Mouse (Mus musculus) fibroblast of lung, adult 2 months (primary cell): Measurements from ENCODE around the gene Taf1d.
"Not testable (repeated sequence)": the region's sequence is repeated elsewhere in the genome, so short reads cannot be mapped to it uniquely, and the experiment has no call there.

Experiments used
- DNase-seq: peaks from one replicate; pipeline ENCODE4 v3.0.0-alpha.2; 2011; ENCODE audit warnings: low read depth

Gene Taf1d

DNA sequence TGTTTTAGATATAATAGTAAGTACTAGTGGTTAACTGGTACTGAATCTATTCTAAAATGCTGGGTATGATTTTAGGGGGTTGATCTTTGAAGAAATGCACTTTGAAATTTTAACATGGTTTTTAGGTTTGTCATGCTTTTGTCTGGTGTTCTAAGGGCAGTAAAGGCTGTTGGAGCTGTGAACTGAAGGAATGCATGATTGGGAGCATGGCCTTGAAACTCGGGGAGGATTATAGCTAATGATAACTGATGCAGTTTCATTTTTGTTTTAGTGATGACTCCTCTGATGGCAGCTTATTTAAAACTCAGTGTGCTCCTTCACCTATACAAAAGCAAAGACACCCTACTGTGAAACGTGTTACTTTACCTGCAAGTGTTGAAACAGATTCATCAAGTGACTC is 2.2 kb downstream of the Taf1d start:
- no peak for DNase-seq

DNA sequence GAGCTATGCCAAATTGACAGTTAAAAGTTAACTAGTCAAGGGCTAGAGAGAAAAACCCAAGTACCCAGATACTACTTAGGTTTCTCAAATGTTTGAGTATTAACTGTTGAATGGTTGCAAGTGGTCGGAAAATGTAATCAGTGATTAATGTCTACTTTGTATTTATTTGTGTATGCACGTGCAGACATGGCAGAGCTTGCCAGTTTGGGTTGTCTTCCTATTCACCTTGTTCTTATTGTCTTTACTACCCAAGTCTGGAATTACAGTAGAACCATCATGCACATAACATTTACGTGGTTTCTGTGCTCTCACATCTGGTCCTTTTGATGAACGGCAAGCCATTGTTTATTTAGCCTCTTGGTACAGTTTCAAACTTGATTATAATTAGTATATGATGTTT is 3.4 kb downstream of the Taf1d start:
- DNase-seq, result no peak

DNA sequence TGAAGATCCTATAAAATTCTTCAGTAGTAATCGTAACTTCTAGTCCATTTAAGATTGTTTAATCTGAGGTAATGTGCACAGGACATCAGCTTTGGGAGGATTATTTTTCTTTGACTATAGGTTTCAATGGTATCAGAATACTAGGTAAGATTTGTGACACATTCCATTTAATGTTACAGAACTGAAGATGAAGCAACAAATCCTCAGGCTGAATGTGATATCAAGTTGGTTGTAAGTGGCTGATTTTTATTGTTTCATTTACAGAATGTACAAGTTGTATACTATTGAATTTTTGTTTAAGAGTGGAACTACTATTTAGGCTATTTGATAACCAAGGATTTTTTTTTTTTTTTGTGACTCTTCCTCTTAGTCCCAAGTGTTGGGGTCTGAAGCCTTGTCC is 4.2 kb downstream of the Taf1d start:
- DNase-seq, result no peak

DNA sequence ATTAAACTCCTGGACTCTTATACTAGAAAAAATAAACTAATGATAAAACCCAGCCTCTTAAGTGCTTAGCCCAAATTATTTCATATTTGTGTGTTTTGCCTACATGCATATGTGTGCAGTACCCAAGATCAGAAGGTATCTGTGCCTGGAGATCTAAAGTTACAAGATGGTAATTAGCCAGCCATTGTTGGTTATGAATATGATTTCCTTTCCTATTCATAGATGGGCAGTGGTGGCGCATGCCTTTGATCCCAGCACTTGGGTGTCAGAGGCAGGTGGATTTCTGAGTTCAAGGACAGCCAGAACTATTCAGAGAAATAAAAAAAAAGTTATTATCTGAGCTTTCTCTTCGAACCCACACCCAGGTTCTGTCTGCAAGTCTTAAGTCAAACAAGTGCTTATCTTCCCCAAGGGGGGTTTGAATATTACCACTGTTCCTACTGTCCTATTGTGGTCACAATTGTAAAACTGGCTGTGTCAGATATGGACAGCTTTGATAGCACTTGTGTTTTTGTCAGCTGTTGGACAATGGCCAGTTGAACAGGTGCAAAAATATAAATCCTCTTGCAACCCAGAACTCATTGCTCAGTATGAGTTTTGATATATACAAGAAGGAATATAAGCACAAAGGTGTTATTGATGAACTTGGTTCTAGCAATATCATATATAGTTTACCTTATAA is 6.2 kb downstream of the Taf1d start:
- DNase-seq, result no peak

DNA sequence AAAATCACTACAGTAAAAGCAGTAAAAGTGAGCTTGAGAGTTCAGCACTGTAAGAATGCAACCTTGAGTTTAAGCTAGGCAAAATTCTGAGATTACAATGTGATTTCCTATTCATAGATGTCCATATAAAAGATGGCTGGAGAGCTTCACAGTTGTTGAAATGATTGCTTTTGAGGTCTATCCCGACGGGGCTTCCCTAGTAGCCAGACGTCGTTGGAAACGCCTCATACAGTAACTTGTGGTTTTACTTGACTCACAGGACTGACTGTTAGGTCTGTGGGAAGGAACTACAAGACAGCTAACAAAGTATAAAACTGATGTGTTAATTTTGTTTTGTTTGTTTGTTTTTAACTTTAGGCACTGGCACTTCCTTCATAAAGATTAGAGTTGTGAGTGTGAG is 7.6 kb downstream of the Taf1d start:
- no peak for DNase-seq

DNA sequence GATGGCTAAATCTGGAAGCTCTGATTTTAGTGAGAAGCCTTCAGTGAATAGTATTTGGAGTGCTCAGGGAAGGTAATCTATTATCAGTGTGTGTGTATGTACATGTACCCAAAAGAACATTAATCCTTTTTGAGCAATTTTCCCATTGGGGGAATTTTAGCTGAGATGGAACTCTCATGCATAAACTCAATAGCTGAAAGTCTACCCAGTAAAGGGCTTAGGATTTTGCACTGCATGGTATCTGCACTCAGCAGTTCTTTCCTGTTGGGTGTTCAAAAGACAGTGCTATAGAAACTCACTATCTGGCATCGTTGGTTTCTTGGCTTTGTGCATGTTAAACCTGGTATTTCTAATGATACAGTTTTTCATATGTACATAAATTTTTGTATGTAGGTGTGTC is 8.6 kb downstream of the Taf1d start:
- no peak for DNase-seq

DNA sequence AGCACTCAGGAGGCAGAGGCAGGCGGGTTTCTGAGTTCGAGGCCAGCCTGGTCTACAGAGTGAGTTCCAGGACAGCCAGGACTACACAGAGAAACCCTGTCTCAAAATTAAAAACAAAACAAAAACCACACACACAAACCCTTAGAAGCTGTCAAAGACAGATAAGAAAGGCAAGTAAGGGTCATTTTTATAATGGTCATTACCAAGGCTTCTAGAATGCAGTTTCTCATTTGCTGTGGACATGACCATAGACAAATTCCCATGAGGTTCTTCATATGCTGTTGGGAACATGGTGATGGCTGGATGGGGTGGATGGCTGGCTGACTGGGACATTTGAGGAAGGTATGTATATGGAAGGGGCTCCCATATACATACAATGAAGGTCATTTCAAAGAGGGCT is 10.3 kb downstream of the Taf1d start:
- DNase-seq, result not testable (repeated sequence)

DNA sequence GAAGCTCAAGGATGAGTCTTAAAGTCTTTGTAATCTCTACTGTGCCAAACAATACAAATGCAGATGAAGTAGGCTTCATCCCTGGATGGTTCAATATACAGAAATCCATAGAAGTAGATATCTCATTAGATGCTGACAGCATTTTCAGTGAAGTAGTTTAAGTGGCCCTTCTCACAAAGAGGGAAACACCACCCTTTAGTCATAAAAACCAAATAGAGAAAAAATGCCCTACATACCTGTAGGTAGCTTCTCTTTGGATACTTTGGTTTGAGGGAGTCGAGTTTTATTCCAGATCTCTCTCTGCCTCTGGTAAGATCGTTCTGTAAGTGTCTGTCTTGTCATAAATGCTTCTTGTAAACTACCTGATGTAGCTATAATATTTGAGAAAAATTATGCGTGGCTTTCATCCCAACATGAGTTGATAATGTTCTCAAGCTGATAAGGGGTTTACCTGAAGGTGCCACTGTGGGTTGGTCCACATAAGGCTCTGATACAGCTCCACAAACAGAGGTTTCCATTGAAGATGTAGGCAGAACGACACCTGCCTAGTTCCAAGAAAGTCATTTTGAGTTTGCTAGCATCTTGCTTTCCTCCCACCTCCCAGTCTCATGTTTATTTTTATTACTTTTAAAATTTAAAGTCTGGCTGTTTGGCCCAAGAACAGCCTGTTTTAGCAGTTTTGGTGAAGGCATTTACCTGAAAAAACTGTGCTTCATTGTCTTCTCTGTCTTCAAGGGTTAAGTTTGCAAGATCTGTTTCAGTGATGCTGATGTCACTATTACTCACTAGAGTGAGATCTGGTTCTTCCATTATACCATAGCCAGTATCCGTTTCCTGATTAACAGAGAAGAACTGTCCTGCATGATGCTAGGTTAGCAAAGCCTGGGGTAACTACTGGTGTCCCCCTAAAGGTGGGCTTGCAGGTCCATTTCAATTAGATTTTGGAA is 11.5 kb downstream of the Taf1d start:
- DNase-seq, result no peak

DNA sequence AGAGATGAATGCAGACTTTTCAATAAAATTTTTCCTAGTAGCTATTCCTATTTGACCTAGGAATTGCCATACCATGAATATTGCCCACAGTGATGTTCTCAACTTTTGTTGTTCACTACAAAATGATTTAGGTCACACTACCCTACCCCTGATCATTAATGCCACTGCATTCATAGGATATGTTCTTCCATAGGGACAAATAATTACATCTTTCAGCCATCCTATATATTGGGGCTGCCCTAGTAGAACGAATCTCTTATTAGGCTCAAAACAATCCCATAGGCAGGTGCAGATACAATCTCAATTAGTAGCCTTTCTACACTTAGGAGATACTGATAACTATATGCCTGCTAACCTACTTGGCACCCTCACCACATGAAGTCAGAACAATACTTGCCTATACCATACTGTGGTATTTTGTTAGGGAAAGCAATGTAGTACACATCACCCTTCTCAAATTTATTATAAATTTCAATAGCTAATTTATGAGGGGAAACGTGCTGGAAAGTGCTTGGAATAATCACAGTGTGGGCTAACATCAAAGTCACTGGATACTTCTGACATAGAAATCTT is 12.2 kb downstream of the Taf1d start:
- DNase-seq, result no peak

DNA sequence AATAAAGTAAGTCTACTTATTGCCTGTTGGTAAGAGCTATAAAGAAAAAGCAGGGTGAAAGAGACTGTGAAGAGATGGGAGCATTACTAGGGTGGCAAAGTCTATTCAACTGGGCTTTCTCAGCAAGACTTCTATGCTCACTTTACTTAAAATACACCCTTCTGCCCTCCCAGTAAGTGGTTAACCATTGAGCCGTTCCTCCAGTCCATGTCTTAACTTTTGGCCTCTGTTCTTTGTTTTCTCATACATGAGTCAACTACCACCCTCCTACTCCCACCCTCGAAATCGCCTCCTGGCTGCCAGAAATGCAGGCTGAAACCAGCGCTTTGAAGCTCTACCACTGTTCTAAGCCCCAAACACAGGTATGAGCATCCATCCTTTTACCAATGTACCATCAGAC is 31.8 kb downstream of the Taf1d start:
- no peak for DNase-seq

DNA sequence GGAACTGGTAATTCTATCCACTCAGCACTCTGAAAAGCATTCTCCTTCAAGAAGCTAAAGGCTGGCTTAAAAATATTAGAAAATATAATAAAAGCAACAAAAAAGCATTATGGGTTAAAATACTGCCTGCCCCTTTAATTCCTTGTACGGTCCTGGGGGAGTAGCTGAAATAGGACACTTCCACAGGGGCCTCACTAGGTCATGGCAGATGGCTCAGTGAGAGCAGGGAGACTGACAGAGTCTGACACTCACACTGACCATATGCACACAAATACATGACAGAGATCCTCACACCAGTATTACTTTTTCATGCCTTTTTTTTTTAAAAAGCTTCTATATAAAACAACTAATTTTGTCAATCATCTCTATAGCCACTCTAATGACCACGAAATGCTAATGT is 43.9 kb downstream of the Taf1d start:
- no peak for DNase-seq

DNA sequence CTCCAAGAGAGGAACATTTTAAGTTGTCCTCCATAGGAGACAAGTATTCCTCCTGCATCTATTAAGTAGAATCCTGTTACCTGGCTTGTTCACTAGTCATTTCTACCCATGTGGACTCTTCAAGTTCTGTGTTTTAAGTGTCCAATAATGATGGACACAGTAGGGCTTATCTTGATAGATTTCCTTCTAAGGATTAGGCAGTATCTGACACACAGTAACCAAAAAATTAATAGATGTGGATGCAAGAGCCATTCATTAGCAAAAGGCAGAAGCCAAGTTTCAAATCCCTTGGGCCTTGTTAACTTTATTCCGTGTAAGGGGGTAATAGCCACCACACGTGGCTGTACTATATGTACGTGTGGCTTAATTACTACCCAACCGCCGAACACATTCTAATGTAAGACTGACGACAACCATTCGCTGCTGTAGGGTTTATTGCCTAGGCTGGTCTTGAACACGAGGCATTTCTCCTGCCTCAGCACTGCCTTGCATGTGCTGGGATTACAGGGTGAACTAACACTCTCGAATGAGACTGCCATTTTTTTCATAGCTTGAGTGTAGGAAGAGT is 51.0 kb downstream of the Taf1d start:
- no peak for DNase-seq

DNA sequence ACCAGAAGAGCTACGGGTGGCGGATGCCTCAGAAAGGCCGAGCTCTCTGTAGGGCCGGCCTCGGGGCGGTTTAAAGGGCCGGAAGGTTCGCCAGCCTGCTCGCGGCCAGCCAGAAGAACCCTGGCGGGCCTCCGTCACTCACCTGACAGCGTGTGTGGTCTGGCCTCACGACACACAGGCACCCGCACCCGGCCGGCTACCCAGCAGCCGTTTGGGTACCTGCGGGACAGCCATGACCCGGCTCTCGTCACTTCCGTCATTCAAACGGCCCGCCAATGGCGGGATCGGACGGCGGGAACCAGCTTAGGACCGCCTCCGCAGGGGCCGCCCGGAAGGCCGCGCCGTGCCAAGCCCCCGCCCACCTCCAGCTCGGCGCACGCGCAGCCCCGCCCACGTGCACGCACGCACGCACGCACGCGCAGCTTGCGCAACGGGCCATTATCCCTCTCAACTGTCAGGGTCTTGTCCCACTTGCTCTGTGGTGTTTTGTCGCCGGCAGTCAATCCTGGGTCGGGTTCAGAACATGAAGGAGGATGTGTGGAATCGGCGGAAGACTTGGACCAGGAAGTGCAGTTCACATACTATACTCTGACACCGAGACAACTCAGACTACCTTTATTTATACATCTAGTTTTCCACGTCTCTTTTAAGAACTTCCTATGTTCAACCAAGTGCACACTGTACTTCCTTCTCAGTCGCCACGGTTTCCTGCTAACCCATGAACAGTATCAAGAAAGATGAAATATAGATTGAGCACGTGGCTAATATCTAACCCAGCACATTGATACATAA is 51.7 kb downstream of the Taf1d start, which contains the start of gene Cep295:
Gene Cep295, minus strand, starts transcription at position 305 of the 792 bp plus-strand sequence.
- DNase-seq, result peak; percentile 72

DNA sequence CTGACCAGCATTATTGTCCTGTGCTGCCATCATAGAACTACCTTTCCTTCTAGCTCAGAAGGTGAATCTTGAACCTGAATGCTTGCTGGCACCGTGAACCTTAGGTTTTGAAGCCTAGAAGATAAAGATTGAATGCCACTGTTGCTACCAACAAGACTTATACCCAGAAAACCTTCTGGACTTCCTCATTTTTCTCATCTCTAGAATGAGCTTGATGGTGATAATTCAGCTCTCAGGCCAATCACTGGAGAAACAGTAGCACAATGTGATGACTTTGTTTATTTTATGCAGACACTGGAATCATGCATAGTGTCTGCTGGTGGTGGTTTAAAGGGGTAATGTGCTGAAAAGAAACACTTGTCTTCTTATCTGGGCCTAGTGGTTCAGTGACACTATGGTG is 58.8 kb downstream of the Taf1d start:
- no peak for DNase-seq

DNA sequence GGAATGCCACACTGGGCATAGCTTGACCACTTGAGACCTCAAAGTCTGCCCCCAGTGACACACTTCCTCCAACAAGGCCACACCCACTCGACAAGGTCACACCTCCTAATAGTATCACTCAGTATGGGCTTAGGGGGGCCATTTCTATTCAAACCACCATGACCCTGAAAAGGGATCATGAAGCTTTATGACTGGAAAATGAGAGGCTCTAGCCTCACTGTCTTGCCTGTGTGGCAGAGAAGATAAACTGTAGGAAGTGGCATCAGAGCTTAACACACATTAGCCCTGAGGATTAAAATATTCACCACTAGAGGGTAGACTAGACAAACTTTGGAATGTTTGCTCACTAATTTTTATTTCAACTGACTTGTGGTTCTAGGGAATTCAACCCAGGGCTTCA is 59.8 kb downstream of the Taf1d start:
- DNase-seq, result no peak

DNA sequence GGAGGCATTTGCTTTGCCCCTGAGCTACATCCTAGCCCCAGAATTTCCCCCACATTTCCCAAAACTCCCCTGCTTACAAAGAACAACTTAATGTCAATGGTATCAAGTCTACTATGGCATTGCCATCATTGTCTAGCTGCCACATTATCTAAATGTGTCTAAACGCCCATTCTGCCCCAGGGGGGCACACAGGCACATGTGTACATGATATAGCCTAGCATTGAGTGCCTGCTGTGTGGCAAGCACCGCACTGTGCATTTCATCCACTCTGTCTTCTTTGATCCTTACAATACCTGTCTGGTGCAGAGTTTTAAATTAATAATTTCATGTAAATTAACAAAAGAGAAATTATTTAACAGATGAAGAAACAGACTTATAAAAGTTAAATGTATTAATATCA is 60.2 kb downstream of the Taf1d start:
- no peak for DNase-seq
